Comparison of ENCODE assay signal across 11 mouse cellular contexts in the genomic region with DNA sequence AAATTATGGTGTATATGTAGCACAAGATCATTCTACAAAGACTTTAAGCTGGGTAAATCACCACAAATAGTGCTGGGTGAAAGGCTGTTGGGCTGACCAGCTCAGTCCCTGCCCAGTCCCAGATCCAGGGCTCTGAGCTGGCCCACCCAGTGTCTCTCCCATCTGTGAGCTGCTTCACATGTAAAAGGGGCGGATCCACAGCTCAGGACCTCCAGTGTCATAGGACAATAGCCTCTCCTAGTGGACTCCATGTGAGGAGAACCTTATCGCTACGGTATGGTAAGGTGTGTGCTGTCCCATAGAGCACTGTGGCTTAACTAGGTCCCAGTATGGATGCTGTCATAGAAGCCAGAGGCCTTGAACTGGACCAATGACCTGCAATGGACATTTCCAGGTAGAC.
"Had no signal": no experiment of that assay in that cellular context is flagged by ENCODE, and none has a peak within 500 bp of the region (broad histone marks: within the 10 kb centered on the region; RNA-seq: fewer than 3 reads in every experiment).

No protein-coding gene starts in this region.

- ATAC-seq: intestine, postnatal 0 days; lung, postnatal 0 days had no signal

- H3K36me3 ChIP-seq: limb, embryonic 12.5 days had no signal

- H3K9ac ChIP-seq: limb, embryonic 12.5 days; liver, embryonic 14.5 days had no signal

- H3K4me3 ChIP-seq: limb, embryonic 12.5 days had no signal

- H3K9me3 ChIP-seq: limb, embryonic 12.5 days had no signal

- H3K27ac ChIP-seq: limb, embryonic 12.5 days; liver, embryonic 14.5 days had no signal

- H3K27me3 ChIP-seq: limb, embryonic 12.5 days had no signal

- DNase-seq: kidney, adult 8-10 months; kidney, postnatal 25 days; liver; lung, adult 2 months; lung, postnatal 36 days; thymus, adult 18-20 months; thymus, postnatal 14 days had no signal
